Mouse (Mus musculus): ENCODE data around the gene Slc38a1.
"Not testable (repeated sequence)": the region's sequence is repeated elsewhere in the genome, so short reads cannot be mapped to it uniquely, and the experiment has no call there.

Gene Slc38a1

GRCm38 (mm10) chr15:96658275-96658602 lies 15.5 kb upstream of the Slc38a1 start:
- no peak for DNase-seq (ENCODE audit: low spot score in 2 of 2)

- DNase-seq (ENCODE audit: low spot score in 2 of 2): no peak
These were observed 15.0 kb upstream of the Slc38a1 start for GRCm38 (mm10) chr15:96657576-96658274.

DNA sequence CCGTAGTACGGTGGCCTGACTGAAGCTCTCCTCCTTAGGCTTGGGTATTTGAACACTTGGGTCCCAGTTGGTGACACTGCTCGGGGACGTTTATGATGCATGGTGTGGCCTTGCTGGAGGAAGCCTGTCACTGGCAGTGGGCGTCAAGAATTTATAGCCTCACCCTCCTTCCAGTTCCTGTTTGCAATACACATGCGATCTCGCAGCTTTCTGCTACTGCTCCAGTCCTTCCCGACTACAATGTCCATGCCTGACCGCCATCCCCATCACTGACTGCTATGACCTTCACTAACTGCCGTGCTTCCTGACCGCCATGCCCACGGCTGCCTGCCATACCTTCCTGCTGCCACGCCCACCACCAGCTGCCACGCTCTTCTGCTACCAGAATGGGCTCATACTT lies 12.8 kb upstream of the Slc38a1 start:
- DNase-seq (ENCODE audit: low spot score in 2 of 2): no peak

DNA sequence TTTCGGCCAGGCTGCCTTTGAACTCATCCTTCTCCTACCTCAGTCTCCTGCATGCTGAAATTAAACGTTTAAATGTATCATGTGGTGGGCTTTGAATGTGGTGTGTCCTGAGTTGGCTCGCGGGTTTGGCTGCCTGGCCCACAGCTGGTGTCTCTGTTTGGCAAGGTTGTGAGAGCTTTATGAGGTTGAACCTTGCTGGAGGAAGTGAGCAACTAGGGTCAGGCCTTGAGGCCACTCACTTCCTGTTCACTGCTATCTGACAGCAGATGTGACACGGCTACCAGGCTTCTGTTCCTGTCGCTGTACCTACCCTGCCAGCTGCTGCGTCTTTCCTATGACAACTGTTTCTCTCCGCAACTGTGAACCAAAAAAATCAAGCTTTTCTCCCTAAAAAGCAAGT lies 12.0 kb upstream of the Slc38a1 start:
- DNase-seq (ENCODE audit: low spot score in 2 of 2): no peak

- DNase-seq (ENCODE audit: low spot score in 2 of 2): no peak
These were observed 10.3 kb upstream of the Slc38a1 start for GRCm38 (mm10) chr15:96653011-96653410.

DNA sequence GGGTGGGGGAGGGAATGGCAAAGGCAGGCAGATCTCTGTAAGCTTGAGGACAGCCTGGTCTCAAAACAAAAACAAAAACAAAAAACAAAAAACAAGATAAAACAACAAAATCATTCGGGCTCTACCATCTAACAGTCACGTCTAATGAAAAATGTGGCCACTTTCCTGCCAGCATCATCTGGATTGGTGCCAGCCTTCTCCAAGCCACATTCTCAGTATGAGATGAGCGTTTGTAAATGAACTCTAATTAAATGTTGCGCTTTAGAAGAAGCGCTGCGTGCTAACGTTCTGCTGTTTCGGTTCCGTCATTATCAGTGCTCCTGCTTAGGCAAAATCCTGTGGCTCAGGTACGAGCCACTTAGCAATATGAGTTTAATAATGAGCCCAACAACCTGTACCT lies 9.8 kb upstream of the Slc38a1 start:
- peak; percentile 56 to 59 for DNase-seq (ENCODE audit: low spot score in 2 of 2)

DNA sequence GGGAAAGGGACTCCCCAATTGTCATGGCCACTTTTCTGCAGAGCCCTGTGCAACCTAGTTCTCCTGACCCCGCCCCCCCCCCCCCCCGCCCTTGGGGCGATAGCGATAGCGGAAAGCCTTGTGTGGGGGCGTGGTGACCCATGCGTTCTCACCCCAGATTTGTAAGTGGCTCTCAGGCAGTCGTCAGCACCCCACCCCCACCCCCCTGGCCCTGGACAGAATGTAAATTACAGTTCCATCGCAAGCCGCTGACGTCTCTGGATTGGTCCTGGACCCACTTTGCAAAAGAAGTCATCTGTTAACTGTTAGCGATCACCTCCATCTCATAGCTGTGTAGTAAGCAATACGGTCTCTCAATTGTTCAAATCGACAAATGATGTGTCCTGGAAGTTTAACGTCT lies 4.7 kb upstream of the Slc38a1 start:
- no peak for DNase-seq (ENCODE audit: low spot score in 2 of 2)

DNA sequence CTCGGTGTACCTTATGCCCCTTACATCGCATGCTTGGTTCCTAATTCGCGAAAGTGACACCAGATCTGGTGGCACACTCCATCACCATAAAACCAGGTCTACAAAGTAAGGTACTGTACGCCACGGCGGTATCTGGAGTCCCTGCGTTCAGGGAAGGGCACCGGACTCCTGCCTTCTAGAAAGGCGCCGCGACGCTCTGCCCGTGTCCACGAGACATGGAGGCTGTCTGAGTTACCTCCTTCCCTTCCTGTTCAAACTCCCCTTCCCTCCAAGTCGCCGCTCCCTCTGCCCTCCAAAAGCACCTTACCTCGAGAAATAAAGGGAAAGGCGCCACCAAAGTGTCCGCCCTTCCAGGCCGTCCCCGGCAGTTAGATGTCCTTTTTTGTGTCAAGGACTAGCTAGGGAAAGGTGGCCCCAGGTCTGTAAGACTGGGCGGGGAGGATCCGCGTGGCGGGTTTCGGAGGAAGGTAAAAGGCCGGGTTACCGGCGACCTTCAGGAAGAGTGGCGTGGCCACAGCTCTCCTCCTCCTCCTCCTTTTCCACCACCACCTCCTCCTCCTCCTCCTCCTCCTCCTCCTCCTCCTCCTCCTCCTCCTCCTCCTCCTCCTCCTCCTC lies 785 bp downstream of the Slc38a1 start:
- DNase-seq (ENCODE audit: low spot score in 2 of 2): peak; percentile 42 to 47

- peak; percentile 84 to 87 for DNase-seq (ENCODE audit: low spot score in 2 of 2)
These were observed 1.4 kb downstream of the Slc38a1 start for GRCm38 (mm10) chr15:96641111-96641820.

GRCm38 (mm10) chr15:96640291-96640985 lies 2.3 kb downstream of the Slc38a1 start:
- peak in 1 of 2 experiments; percentile 68 for DNase-seq (ENCODE audit: low spot score in 2 of 2)

- DNase-seq (ENCODE audit: low spot score in 2 of 2): no peak
These were observed 3.1 kb downstream of the Slc38a1 start for GRCm38 (mm10) chr15:96639630-96640029.

DNA sequence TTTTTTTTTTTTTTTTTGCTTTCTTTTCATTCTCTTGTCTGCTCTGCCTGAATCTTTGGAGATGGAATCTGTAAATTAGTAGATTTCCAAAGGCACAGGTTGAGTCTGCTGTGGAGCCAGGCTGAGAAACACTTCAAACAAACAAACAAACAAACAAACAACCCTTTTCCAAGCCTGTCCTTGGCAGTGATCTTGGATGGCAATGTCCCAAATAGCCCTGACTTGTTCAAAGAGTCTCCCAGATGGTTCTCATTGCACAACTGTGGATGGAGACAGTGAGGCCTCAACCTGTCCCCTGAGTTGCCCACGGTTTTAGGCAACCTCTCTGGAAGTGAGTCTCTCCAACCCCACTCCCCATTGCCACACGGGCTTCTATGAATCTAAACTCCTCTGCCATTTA lies 4.1 kb downstream of the Slc38a1 start:
- DNase-seq (ENCODE audit: low spot score in 2 of 2): no peak

DNA sequence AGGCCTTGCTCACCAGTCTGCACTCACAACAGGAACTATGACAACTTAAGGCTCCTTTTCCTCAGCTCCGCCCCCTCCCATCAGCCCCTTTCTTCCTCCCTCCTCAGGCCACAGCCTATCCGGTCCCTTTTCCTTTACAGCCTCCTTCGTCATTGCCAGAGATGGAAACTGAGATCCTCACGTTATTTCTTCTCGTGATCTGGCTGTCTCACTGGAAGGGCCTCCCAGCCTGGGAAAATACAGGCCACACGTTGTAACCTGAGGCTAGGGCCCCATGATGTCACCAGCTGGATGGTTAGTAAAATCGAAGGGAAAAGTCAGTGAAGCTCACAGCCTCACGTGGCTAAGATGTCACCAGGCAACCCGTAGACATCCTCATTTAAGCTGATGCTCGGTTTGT lies 4.5 kb downstream of the Slc38a1 start:
- DNase-seq (ENCODE audit: low spot score in 2 of 2): no peak

DNA sequence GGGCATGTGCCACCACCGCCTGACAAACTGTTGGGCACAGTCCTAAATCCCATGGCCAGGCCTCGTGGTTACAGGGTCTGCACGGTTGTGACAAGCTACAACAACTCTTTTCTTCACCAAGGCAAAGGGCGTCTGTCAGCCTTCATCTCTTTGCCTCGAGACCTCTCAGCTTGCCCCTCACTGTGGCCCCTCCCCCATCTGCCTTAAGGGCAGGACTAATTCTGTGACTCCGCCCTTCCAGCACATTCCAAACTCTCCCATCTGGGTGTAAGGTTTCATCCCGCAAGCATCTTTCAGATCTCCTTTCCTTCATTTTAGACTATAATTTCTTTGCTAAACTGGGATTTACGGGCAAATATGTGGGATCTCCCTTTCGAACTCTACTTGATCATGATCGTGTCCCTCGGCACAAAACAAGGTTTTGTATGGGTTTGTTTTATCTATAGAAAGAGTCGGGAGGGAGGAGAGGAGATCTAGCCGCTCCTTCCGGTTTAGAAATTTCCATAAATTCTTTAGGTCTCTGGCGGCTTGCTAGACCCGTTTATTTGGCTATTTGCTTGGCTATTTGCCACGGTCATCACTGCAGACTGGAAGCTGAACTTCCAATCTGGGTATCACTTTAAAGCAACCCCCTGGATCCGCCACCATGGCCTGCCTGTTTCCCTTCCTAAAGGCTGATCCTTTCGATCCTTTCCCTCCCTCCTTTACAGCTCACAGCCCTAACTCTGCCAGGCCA lies 7.9 kb downstream of the Slc38a1 start:
- DNase-seq (ENCODE audit: low spot score in 2 of 2): no peak

DNA sequence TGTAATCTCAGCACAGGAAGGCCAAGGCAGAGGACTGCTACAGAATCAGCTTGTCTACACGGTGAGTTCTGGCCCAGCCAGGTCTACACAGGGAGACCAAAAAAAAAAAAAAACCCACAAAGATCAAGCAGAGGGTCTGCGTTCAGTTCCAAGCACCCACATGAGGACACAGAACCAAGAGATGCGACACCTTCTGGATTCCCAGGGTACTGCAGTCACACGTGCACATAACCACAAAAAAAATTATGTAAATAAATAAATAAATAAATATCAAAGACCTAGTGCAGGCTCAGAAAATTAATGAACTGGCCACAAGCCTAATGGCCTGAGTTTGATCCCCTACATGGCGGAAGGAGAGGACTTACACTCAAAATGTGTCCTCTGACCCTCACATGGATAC lies 10.5 kb downstream of the Slc38a1 start:
- DNase-seq (ENCODE audit: low spot score in 2 of 2): no peak

DNA sequence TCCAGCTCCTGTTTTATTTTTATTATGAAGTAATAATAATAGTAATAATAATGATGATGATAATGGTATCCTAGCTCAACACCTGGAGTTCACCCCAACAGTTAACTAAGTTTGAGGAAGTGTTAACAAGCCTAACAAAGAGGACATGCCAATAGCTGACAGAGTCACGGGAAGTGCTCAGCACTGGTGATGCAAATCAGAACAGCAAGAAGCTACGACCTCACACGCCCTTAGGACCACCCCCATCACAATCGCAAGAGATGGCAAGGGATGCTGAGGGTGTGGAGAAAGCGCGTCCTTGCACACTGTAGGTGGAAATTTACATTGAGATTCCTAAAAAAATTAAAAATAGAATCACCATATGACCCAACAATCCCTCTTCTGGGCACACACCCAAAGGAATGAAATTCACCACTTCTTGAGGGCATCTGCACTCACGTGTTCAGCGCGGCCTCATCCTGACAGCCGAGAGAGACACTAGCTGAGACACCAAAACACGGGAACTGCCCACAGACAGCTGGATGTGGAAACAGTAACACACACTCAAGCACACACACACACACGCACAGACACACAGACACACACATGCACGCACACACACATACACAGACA lies 11.5 kb downstream of the Slc38a1 start:
- no peak for DNase-seq (ENCODE audit: low spot score in 2 of 2)

DNA sequence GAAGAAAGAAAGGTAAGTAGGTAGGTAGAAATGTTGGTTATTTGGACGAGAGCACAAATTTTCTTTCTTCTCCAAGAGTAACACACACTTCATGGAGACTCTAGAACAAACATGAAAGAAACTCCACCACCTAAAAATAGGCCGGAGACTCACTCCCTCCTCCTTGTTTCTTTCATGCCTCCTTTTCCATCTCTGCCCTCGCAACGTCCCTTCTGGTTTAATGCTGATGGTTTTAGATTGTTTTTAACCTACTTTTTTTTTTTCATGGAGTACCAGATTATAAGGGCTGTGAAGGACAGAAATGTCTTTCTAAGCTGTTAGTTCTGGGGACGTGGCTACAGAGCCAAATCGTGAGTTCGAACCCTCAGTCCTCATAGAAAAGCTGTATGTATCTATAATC lies 14.5 kb downstream of the Slc38a1 start:
- DNase-seq (ENCODE audit: low spot score in 2 of 2): no peak

DNA sequence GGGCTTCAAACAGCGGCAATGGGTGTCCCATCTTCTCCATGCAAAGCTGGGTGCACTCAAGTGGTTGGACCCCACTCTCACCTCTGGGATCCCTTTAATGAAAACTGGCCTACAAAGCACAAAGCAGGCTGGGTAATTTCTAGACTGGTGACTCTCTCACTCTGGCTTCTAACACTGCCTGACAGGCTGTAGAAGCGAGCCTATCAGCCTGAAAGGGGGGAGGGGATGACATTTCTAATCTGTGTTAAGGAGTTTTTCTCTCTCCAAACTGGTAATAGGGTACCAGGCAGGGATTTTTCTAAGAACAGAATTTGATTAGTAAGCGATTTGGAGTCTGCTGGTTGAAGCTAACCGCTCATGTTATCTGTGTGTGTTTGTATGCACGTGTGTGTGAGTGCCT lies 15.8 kb downstream of the Slc38a1 start:
- DNase-seq (ENCODE audit: low spot score in 2 of 2): no peak

- DNase-seq (ENCODE audit: low spot score in 2 of 2): not testable (repeated sequence)
These were observed 17.7 kb downstream of the Slc38a1 start for GRCm38 (mm10) chr15:96625012-96625411.

DNA sequence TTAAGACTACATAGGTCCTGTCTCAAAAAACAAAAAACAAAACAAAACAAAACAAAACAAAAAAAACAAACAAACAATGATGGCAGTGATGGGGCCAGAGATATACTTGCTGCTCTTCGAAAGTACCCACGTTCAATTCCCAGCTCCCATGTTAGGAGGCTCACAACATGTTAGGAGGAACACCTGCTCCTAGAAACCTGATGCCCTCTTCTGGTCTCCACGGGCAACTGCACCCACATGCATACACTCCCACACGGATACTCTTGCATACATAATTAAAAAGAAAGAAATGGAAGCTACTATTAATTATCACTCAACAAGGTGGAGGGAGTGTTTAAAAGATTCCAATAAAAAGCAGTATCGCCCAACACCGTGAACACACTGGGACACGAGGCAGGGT lies 20.3 kb downstream of the Slc38a1 start:
- no peak for DNase-seq (ENCODE audit: low spot score in 2 of 2)

DNA sequence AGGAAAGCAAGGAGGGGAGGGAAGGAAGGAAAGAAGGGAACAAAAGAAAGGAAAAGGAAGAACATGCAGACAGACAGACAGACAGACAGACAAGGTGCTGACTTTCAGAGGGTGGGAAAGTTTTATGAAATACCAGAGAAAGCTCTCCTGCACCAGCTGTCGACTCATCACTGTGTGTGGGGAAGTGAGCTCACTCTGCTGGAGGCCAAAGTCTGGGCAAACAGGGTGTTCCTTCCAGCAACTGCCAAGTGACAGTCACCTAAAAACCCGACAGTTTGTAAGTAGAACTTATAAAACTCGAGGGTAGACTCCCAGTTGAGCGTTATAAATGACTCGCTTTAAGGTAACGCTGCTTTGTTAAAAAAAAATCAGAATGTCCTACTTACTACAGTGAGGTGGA lies 21.0 kb downstream of the Slc38a1 start:
- DNase-seq (ENCODE audit: low spot score in 2 of 2): no peak

- no peak for DNase-seq (ENCODE audit: low spot score in 2 of 2)
These were observed 25.2 kb downstream of the Slc38a1 start for GRCm38 (mm10) chr15:96617555-96617954.
